Mouse (Mus musculus) adrenal gland, postnatal 14 days (tissue): Measurements from ENCODE around the gene Scfd2. TPM values are rescaled to one million over a fixed set of nuclear protein-coding genes. Genes with fewer than 3 reads are reported as not detected.

Experiments
- DNase-seq: peaks from one replicate; pipeline ENCODE4 v3.0.0; 2021; ENCODE audit warnings: mixed read lengths
- total RNA-seq: library from RNA; stranded (reverse); gene quantifications from 2 replicates; pipeline ENCODE4 v1.2.3, GENCODE M21; 2021

The Scfd2 gene
- total RNA-seq, 1 experiment from 2014 or later, result 20.2 TPM

DNA sequence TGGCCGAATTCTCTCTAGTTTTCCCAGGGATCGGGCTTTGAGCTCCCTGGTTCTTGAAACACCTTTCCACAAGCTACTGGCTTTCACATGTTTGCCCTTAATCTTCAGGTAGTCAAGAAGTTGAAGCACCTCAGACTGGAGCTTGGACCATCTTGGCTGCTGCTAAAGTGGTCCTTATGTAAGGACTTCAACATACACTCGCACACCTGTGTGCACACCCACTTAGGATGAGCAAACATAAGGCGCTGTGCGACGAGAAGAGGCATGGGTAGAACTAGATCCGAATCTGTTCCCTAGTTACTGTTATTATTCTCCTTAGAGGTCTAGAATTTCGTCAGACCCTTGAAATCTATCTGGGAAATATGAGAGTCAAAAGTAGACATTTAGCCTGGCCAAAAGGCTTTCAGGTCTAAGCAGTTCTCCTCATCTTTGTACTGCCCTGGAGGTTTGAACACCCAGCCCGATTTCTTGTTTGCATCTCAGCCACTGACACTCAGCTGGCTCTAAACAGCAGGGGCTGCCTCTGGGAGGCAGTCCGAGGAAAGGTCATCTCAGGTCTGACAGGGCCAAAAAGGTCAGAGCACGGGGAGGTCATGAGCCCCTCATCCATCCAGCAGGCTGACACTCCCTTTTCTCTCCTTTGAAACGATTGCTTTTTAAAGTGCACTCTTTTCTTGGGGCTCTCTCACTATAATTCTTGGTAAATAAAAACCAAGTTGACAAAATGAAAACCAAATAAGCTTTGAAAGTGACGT is 290.5 kb downstream of the Scfd2 start:
- DNase-seq, result no peak

DNA sequence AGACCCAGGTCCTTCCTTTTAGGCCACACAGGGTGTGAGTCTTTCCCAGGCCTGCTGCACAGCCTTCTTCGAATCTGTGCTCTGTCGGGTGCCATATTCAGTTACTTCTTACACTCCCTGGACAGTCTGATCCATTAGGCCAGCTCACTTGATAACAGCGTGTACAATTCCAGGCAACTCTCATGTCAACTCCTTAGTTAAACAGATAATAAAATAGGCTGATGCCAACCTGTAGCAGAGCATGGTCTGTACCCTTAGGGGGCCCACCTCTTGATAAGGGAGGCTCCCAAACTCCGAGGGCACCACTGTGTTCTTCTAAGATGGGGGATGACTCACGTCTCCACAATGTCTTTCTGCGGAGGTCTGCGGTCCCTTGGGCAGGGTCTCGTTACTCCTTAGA is 291.3 kb downstream of the Scfd2 start:
- DNase-seq, result no peak

DNA sequence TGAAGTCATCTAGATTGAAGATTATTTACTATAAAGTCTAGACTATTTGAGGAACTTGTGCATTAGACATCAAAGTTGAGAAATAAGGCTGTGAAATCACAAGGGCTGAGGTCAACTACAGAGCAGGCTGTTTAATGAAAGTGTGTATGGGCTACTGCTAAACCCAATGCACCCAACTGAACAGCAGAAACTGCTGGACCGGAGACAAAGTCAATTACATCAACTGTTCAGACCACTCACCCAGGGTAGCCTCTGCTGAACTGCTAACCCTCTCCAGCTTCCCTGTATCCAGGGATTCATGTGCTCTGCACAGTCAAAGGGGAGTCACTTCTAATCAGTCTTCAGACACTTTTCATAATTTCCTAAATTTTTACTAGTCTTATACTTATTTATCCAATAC is 292.2 kb downstream of the Scfd2 start:
- no peak for DNase-seq

DNA sequence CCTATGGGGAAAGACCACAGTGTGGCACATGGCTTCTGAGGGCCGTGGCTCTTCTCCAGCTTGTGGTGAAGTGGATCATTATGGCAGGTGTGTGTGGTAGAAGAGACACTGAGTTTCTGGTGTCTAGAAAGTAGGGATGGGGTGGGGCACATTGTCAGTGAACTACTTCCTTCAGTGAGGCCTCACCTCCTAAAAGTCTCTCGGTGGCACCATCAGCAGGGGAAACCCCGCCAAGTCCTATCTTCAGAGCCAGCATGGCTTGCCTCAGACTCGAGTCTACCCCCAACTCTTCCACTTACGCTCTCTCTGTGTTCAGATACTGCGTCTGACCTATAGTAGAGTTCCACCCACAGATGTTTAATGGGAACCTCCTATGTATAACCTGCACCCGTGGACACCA is 297.8 kb downstream of the Scfd2 start:
- no peak for DNase-seq

DNA sequence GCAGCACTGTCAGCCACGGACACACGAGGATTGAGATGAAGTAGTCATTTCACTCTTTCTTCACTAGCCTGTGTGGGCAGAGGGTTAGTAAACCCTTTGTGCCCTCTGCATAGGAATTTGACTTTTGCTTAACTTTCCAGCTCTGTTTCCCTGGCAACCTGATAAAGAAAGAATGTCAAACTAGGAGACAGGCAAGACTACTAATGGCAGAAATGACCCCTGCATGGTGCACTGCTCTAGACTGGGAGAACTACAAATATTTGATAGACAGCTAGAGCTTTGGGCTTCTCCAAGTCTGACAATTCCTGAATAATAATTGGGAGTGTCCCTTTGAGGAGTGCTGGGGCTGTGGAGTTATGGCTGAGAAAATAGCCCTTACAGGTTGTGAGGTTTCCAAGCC is 301.0 kb downstream of the Scfd2 start:
- no peak for DNase-seq

DNA sequence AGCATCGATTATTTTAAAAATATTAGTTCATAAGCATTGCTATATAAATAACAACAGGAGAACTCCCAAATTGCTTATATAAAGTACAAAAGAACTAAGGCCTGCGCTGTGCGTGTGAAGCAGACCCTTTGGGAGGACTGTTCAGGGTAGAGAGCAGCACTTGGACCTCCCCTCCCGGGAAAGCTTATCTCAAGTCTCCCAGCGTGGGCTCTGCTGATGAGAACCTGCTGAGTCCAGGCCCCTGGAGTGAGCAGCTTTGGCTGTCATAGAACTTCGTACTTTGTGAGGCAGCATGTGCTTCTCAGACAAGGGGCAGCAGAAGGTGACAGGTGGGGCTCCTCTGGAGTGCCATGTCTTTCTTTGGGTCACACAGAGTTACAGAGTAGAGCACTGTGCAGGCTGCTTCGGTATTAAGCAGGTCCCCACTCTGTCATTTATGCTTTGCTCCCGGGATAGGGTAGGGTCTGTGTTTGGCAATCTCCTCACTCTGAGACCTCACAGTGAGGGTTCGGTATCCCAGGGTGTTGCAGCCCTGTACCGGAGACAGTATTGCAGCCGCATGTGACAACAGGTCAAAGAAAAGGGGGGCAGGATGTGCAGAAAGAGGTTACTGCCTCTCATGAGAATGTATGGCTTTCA is 301.7 kb downstream of the Scfd2 start:
- no peak for DNase-seq

DNA sequence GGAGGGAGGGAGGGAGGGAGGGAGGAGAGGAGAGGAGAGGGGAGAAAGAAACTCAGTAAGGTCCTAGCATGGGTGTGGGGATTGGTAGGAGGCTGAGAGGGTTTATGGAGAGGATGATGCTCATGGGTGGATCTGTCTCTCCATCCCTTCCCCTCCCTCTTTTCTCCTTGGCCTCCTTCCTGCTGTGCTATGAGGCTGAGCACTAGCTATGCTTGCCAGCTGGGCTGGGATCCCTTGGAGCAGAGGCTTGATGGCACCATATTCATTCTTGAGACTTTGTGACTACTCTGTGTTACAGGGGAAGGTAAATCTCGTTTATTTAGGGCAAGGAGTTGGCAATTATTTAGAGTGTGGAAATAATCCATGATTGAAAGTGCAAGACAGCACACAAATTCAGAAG is 302.6 kb downstream of the Scfd2 start:
- no peak for DNase-seq

DNA sequence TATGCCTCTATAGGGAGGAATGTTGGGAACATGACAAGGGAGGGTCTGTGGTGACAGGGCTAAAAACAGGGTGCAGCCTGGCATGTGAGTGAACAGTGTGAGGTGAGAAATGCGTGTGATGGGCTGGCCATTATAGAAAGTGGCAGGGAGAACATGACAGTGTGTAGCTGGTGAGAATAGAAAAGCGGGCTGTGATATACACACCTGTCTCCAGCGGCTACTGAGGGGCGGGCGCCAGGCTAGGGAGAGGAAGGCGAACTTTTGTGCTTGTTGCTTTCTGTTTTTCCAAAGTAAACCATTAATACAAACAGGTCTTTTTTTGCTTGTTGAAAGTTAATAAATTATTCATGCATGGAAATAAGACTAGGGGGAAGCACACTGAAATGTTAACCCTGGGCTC is 304.2 kb downstream of the Scfd2 start:
- no peak for DNase-seq

DNA sequence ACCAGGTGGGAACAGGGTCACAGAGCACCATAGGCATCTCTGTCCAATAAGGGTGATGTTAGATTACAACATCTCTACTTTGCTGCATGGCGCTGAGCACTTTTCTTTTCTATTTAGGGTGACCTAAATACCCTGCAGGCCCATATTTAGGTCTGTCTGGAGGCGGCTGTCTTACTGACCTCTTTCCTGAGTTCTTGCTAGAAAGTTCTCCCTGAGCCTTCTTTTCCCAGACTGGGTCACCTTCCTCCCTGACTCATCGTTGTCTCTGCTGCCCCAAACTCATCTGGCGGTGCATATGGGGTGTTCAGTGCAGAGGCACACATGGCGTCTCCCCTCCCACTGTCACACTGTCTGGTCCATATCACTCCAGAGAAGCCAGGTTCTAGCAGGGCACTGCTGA is 305.4 kb downstream of the Scfd2 start:
- no peak for DNase-seq

DNA sequence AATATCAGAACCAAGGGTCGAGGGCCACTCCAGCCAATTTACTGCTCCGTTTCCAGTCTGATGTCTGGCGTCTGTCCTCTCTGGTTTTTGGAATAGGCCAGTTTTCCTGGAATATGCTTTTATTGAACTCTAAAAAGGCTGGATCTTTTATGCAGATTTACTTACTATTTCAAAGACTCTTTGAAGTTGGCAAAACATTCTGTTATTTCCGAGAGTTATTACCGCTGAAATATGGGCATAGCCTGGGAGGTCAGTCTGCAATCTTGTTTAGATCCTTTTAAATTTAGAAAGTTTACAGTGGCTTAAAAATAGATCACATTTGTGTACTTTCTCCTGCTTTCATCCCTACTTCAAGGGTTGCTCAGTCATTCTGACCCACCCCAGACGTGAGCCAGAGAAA is 307.1 kb downstream of the Scfd2 start:
- DNase-seq, result no peak

DNA sequence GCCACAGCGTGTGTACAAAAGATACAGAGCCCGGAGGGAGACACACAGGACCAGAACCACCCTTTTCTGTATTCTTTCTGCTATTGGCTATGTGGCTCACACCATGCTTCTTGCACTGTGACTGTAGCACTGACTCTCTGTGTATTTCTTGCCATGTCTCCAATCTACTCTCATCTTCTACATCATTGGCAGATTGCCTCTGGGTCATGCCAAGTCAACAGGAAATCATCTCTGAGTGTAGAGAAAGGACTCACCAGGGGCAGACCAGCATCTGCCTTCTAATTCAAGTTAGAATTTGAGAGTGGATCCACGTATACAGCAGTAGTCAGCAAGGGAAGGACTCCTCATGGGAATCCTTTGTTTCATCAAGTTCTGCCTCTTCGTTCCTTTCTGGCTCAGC is 308.9 kb downstream of the Scfd2 start:
- no peak for DNase-seq

DNA sequence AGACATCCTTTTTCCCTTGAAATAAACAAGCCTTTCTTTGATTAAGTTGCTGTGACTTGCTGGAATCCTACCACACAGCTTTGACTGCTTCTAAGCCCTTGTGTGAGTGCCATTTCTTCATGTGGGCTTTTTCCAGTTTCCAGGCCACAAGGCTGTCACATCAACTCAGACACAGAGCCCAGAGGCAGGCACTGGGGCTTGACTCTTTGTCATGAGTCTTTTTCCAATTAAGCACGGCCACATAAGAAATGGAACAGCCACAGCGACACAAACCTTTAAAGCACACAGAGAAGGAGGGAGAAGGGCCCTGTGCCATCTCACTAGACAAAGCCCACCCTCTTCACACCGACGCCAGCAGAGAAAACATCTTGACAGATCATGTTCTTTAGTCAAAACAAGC is 313.0 kb downstream of the Scfd2 start:
- no peak for DNase-seq

DNA sequence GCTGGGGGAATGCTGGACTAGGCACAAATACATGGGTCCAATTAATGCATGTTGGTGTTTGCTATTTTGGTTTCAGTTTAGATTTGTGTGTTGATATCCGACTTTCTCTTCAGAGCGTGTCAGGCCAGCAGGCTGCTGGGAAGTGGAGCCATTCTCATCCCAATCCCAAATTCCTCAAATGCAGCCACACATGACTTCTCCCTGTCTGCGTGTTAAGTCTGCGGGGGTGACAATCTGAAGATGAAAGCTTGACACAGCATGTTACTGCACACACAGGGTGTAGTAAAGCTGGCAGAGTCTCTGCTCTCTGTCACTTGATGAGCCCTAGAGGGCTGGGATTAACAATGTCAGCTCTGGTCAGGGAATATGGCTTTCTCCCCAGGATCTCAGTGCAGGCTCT is 316.4 kb downstream of the Scfd2 start:
- no peak for DNase-seq

DNA sequence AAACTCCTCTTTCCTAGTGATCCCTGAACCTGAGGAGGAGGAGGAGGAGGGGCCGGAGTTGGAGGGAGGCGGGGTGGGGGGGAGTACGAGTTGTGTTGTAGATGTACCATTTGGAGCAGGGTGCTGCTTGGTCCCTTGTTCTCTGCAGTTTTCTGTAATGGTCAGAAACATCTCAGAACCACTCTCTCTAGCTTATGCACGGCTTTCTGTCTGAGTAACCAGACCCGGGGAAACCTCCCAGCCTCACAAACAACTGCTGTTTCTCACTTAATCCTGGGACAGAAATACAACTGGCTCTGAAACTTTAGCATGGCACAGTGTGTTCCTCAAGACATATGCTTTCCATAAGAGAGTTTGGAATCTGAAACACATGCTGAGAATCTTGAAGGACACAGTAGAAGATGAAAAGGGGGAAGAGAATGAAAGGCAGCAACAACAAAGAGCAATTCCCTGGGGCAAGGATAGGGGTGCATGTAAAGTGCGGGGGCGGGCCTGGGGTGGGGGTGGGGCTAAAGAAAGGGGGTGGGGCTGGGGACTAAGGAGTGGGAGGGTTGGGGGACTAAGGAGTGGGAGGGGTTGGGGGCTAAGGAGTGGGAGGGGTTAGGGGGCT is 317.0 kb downstream of the Scfd2 start:
- DNase-seq, result no peak

DNA sequence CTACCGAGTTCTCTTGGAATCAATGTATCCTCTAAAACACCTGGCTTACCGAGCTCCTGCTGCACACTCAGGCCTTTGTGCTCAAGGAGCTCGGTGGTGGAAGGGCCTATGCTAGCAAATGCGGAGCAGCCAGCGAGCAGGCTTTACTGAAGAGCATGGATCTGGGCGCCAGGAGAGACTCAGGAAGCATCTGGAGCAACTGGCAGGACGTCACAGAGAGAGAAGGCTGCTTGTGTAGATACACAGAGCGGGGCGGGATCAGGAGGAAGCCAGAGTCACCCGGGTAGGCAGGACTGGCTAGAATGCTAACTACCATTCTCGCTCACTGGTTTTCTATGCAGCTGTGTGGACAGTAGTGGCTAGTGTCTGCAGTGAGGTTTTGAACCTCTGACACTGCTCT is 320.2 kb downstream of the Scfd2 start:
- no peak for DNase-seq

DNA sequence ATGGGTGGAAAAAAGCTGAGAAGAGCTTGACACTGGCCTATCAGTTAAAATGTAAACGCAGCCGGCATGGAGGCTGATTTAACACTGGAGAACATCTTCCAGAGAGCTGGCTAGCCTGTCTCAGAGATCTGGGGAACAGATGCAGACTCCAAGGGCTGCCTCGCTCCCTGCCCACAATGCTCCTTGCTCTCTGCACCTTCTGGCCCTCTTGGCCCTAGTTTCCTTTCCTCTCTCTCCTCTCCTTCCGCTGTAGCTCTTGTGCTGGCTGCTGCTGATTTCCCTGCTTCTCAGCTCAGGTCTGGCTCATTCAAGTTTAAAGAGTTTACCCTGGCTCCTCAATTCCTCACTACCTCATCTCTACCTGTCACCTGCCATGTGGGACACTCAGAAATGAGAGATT is 321.9 kb downstream of the Scfd2 start:
- no peak for DNase-seq

DNA sequence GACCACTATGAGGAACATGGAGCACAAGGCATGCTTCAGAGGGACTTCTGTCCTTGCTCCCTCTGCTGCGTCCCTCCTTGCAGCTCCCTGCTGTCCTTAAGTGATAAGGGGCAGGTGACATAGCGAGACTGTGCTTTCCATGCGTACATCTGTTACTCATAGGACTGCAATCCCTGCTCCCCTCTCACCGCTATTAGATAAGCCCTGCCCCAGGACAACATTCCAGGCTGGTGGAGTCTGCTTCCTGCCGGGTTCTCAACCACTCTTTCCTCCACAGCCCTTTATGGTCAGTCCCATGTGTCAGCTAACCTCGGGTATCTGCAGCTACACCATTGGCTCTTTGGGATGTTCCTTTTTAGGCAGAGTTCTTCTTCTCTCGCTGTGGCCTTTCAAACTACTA is 323.1 kb downstream of the Scfd2 start:
- DNase-seq, result no peak

DNA sequence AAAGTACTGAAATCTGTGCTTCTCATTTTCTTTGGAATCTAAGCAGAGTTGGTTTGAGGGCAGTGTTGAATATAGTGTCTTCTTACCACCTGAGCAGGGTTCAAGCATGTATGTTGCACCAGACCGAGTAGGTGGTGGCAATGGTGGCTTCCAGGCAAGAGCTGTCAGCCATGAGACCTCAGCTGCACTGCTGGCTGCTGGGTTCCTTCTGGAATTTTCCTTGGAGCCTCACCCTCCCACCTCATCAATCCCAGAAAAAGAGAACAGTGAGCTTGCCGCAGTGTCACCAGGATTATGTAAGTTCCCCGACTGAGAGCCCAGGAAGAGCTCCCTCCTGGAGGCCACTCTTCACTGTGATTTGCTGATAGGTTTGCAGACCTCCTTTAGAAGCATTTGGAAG is 324.4 kb downstream of the Scfd2 start:
- DNase-seq, result no peak

DNA sequence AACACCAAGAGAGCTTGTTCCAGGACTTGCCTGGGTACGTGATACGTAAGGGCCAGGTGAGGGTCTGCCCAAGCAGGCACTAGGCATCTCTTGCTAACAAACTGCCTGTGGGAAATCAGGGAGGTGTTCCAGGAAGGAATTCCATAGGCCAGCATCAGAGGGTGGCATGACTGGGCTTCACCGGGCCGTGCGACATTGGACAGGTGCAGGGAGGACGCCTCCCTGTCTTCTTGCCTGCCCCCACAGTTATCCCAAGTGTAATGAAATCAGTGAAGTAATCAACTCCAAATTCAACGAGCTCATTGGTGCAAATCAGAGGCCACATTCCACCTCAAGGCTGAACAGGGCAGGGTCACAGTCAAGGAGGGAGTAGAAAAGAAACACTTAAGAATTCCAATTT is 324.9 kb downstream of the Scfd2 start:
- no peak for DNase-seq

DNA sequence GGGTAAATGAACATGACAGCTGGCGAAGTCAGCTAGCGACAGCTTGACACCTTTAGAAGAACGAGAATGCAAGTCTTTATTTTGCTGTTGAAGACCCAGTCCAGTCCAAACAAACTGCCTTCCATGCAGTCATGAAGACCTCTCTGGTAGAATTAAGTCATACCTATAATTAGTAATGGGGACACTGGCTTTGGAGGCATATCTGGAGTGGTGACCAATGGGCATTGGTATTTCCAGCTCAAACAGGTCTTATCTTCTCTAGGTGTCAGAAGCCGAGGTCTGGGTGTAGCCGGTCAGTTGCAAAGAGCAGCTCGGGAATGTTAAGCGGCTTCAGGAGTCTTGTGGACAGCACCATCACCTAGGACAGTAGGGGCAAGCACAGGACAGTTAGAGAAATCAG is 325.5 kb downstream of the Scfd2 start:
- DNase-seq, result no peak

DNA sequence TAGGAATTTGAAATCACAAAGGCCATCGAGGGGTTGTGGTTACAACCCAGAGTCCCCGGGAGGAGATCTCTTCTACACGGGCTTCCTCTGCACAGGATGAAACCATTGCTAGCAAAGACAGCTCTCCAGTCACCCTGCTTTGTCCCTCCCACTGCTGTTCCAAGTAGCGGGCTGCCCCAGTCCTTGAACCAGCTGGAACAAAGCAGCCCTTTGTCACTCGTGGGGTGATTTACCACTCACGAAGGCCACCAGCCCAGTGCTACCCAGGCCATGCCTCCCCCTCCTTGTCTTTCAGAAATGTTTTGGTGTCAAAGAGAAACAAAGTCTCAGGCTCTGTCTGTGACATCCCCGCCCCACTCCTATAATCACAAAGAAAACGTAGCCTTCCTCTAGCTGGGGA is 326.1 kb downstream of the Scfd2 start:
- peak; percentile 75 for DNase-seq

DNA sequence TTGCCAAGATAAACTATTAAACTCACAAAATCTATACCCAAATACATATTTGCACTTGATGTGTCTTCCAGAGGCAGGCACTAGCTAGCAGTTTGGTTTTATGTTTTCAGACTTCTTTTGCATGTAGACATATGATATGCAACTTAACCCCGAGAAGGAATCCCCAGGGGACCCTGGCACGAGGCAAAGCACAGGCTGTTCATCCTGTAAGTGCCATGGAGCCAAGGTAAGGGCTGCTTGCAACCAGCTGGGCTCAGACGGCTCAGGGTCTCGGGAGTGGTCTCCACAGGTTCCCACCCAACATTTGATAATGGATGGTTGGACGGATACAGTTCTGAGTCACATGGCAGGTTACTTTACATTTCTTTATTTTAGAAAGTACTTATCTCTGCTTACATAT is 327.1 kb downstream of the Scfd2 start:
- DNase-seq, result no peak

DNA sequence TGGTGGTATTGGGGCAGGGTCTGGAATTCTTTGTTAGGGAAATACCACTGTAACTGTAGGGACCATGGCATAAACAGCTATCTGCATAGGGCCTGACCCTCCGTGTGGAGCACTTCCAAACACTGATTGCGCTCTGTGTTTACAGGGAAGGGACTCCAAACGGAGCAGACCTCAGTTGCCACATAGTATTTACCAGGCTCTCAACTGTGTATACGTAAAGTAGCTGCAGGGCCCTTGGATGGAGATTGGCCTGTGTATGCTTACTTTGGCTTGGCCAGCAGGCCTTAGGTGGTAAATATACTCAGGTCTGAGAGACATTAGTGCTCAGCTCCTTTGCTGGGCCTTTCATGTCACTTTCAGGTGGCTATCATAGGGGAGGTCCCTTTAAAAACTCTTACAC is 329.0 kb downstream of the Scfd2 start:
- DNase-seq, result no peak
